Mouse (Mus musculus) spleen, adult 18-20 months (tissue): ENCODE results near the gene Amer1.

Experiments
- DNase-seq, 2 experiments: peaks; one replicate each; pipeline ENCODE4 v3.0.0; 2022; ENCODE audit warnings: mixed read lengths in 2 of 2

The Amer1 gene

DNA sequence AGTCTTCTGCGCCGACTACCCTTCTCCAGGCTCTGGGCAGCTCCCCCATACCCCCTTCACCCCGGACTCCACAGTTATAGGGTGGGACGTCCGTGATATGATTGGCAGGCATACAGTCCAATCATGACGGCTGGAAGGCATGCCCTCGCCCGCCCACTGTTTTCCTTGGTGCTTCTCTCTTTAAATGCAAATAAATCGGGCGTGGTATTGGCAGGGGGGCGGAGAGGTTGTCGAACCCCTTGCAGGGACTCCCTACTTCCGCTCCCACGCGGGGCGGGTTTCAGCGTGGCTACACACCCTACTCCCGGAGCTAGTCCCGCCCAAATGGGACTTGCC, at the start of gene Amer1:
Gene Amer1 (minus strand): TSS at position 97 of the 336 bp plus-strand sequence.
- DNase-seq = peak; percentile 75 to 76

DNA sequence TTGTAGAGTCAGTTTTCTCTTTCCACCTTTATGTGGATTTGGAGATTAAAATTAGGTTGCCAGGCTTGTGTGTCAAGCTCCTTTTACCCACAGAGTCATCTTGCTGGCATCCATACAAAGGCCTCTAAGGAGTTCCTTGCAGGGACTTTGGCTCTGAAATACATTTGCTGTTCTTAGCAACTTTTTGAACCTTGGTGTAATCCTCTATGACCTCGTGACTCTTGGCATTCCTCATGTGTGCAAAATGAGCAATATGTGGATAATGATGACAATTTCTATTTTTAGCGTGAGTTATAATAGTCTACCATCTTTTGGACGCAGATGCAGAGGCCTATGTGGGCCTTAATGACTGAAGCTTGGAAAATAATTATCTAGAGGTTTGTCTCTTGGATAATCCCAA, 12.5 kb upstream of the Amer1 start:
- no peak for DNase-seq

DNA sequence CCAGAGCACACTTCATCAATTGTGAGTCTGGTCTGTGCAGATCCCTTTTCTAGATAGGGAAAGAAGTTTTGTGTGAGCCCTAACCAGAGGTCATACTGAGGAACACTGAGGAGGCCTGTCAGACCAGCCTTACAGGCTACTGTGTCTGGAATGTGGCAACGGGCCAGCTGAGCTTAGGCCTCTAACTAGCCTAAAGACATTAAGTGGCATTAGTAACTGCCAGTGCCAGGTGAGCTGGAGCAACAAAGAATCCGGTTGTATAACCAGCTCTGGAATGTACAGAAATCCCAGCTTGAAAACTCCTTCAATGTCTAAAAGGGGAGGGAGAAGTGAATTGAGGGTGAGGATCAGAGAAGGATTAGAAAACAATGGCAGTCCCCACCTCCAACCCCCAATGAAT, 1.2 kb upstream of the Amer1 start:
- no peak for DNase-seq

DNA sequence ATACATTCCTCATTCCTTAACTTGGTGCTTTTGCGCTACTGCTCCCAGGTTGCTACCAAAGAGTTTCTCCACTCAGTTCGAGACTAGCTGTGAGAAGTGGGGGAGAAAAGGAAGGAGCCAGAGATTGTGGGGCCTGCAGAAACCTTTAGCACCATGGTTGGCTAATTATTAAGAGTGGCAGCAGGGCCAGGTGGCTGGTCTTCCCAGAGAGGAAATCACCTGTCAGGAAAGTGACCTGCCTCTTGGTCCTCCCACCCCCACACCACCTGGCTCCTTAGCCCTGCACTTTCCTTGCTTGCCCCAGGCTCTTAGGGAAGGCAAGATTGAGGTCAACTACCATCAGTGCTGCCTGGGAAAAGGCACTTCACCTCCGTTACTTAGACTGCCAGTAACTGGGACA, 469 bp upstream of the Amer1 start:
- no peak for DNase-seq

- DNase-seq = peak; percentile 16 to 37
Measured at GRCm38 (mm10) chrX:95443898-95444775, 535 bp downstream of the Amer1 start.

DNA sequence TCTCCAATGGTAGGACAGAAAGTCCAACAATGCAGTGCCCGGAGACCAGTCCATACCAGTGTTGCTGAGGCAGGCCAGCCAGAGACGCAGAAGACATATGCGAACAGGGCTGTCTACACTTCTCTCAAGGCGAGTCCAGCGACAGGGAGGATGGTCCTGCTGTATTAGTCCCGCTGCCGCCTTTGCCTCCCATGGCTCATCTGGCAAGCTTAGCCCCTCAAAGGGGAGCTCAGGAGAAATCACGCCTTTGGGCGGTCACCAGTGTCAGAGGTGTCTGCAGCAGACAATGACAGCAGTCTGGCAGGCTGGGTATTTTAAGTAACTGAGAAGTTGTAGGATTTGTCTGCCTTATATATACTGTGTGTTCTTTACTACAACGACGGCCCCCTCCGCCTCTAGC, 1.3 kb downstream of the Amer1 start:
- no peak for DNase-seq

- no peak for DNase-seq
Measured at GRCm38 (mm10) chrX:95442261-95442660, 2.4 kb downstream of the Amer1 start.

- DNase-seq = no peak
Measured at GRCm38 (mm10) chrX:95441290-95441689, 3.4 kb downstream of the Amer1 start.

- DNase-seq = no peak
Measured at GRCm38 (mm10) chrX:95438491-95438890, 6.2 kb downstream of the Amer1 start.

DNA sequence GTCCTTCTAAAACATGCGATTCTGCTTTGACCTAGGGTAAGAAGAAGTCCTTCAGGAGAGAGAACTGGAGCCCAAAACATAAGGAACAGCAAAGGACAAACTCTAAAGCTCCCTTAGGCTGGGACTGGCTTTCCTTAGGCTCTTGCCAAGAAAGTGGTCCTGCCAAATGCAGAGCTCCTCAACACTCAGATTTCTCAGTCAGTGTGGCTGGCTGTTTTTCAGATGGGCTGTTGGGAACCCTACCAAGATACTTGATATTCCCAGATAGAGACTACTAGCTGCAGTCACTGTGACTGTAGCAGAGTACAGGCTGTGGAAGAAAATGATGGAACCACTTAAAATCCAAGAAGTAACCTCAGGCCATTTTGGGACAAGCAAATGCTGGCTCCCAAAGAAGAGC, 7.4 kb downstream of the Amer1 start:
- DNase-seq = no peak

DNA sequence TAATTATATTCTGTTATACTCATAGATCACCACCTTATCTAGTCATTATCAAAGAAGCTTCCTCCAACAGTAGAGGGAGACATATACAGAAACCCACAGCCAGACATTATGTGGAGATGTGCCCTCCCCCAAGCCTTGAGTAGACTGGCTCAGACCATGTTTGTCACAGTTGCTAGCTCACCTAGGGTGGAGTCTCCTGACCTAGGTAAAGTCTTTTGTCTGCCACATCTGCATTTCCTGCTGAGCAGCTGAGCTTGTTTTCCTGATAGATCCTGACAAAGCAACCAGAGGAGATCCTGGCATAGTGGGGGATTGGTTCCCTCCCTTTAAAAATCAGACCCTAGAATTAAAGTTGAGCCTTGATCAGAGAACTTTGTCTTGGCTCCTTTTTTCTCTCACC, 71.6 kb downstream of the Amer1 start:
- DNase-seq = no peak
